Mouse (Mus musculus) testis, adult 2 months (tissue): ENCODE measurements around the gene E2f1. TPM values are rescaled to one million over a fixed set of nuclear protein-coding genes. Genes with fewer than 3 reads are reported as not detected.

Experiments
- H3K27ac ChIP-seq: fragments of 200-500 bp; 2 replicates; pipeline ENCODE4 v1.5.1; 2012; ENCODE audit warnings: low read depth, low read length; ENCODE audit not compliant: control insufficient read depth, insufficient read depth
- H3K27me3 ChIP-seq: fragments of 200-500 bp; 2 replicates; pipeline ENCODE4 v1.6.1; 2012; ENCODE audit warnings: mild to moderate bottlenecking, low read length, moderate library complexity; ENCODE audit not compliant: control insufficient read depth, insufficient read depth
- H3K36me3 ChIP-seq: fragments of 200-500 bp; 2 replicates; pipeline ENCODE4 v1.6.1; 2012; ENCODE audit warnings: mild to moderate bottlenecking, low read length; ENCODE audit not compliant: control insufficient read depth, insufficient read depth
- H3K4me1 ChIP-seq: fragments of 200-500 bp; 2 replicates; pipeline ENCODE4 v1.6.1; 2012; ENCODE audit warnings: low read length; ENCODE audit not compliant: control insufficient read depth, insufficient read depth
- H3K4me3 ChIP-seq: fragments of 200-500 bp; 2 replicates; pipeline ENCODE4 v1.5.1; 2012; ENCODE audit warnings: low read depth, mild to moderate bottlenecking, low read length, moderate library complexity, mixed read lengths; ENCODE audit not compliant: control insufficient read depth
- CTCF ChIP-seq: fragments of 200-500 bp; IDR thresholded peaks from 2 replicates; pipeline ENCODE4 v1.5.1; 2012; ENCODE audit warnings: low read depth, mild to moderate bottlenecking, inconsistent platforms, low read length, moderate library complexity; ENCODE audit not compliant: control insufficient read depth, insufficient read depth, insufficient replicate concordance
- POLR2A ChIP-seq: fragments of 200-500 bp; IDR thresholded peaks from 2 replicates; pipeline ENCODE4 v1.6.1; 2012; ENCODE audit warnings: low read depth, mild to moderate bottlenecking, inconsistent platforms, low read length, moderate library complexity; ENCODE audit not compliant: control insufficient read depth
- polyA plus RNA-seq: library from polyadenylated mRNA; depleted of rRNA; stranded (reverse); fragments of >200 nt; gene quantifications from 2 replicates; pipeline ENCODE4 v1.2.3, GENCODE M21; 2012

E2f1 gene
- polyA plus RNA-seq, 1 experiment: 5.9 TPM

DNA sequence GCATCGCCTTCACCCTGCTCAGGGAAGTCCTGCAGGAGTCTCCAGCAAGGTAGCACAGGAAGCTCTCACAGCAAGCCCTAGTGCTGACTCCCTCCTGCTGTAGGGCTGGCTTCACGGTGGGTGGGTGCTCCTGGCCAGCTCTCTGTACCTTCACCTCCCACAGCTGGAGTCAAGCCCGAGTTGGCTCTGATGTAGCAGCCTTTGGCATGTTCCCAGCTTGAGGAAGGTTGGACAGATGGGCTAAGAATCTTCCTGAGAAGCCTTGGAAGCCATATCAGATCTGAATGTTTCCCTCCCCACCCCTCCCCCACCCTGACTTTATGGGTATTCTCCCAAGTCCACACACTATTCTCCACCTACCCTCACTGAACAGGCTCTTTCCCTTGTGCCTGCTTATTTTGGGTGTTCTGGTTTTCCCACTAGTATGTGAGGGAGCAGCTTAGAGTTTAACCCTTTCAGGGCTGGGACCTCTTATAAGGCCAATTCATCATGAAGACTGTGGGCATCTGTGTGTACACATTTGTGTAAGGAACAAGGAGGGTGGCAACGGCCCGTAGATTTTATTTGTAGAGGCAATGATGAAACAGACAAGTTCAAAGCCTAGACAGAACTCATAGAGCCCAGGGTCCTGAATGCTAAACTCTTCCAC, 12.4 kb downstream of the E2f1 start:
- H3K27me3 ChIP-seq: no peaks in the 10 kb centered on the region
- no peak overlapping the region for H3K4me3 ChIP-seq
- TF ChIP-seq CTCF (no peak), POLR2A (no peak)
- peaks cover 25% of the 10 kb centered on the region for H3K4me1 ChIP-seq
- no peak overlapping the region for H3K27ac ChIP-seq
- H3K36me3 ChIP-seq: no peaks in the 10 kb centered on the region

DNA sequence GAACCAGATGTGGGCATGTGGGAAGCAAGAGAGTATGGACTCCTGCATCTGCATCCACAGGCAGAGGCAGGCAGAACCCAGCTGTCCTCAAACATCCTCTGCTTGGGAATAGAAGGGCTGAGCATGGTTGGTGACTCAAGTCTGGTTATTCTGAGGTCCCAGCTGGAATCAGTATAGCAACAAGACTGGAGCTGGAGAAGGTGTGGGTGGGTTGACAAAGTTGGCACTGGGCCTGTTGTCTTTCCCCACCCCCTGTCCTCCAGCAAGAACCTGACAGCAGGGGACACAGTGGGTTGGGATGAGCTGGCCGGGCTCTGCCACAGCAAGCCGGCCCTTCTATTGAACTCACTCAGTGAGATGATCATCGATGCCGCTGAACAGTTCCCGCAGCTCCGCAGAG, 14.5 kb downstream of the E2f1 start:
- TF ChIP-seq CTCF: no peak
- no peak for TF ChIP-seq POLR2A

DNA sequence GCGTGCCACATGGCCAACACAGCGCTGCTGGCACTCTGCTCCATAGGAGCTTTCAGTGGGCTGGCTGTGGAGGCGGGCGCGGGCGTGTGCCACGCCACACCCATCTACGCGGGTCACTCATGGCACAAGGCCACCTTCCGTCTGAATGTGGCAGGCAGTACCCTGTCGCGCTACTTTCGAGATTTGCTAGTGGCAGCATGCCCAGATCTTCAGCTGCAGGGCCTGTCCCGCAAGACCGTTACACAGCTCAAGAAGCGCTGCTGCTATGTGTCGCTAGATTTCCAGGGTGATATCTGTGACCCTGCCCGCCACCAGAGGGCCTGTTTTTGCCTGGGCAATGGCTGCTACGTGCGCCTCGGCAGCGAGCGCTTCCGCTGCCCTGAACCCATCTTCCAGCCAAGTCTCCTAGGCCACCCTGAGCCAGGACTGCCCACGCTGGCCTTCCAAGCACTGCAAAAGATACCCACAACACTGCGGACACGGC, 17.2 kb downstream of the E2f1 start:
- H3K27me3 ChIP-seq: no peaks in the 10 kb centered on the region
- peaks cover 19% of the 10 kb centered on the region for H3K4me1 ChIP-seq
- TF ChIP-seq CTCF (no peak; the same call in 1 of the 2 replicates), POLR2A (no peak)
- H3K4me3 ChIP-seq: peak overlapping the region; percentile 93
- H3K36me3 ChIP-seq: no peaks in the 10 kb centered on the region
- peak overlapping the region; percentile 0; the same call in 1 of the 2 replicates for H3K27ac ChIP-seq

More for the DNA sequence above, 14.5 kb downstream of the E2f1 start:
- Histone ChIP-seq H3K4me1 (peaks cover 26% of the 10 kb centered on the region), H3K27ac (no peak overlapping the region), H3K27me3 (no peaks in the 10 kb centered on the region), H3K4me3 (0 out of 2 replicates have a peak overlapping the region, but pooled peaks have one; percentile 6), H3K36me3 (no peaks in the 10 kb centered on the region)

DNA sequence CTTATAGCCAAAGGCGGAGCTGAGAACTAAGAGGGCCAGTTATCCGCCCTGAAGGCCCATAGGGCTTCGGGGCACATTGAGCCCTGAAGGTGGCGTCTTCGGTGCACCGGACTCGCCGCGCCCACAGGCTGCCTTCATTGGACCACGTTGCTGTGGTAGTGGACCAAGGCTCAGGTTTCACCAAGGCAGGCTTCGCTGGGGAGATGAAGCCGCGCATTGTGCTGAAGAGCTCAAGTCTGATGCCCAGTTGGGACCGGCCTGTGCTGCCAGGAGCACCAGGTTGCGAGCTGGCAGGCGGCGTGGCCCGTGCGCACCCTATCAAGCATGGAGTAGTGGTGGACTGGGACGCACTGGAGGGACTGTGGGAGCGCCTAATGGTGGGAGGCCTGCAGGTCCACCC, 17.8 kb downstream of the E2f1 start:
- Histone ChIP-seq H3K27me3 (no peaks in the 10 kb centered on the region), H3K36me3 (no peaks in the 10 kb centered on the region), H3K4me1 (peaks cover 16% of the 10 kb centered on the region), H3K4me3 (peak overlapping the region; percentile 93), H3K27ac (peak overlapping the region; percentile 34)
- no peak for TF ChIP-seq POLR2A
- TF ChIP-seq CTCF: no peak

DNA sequence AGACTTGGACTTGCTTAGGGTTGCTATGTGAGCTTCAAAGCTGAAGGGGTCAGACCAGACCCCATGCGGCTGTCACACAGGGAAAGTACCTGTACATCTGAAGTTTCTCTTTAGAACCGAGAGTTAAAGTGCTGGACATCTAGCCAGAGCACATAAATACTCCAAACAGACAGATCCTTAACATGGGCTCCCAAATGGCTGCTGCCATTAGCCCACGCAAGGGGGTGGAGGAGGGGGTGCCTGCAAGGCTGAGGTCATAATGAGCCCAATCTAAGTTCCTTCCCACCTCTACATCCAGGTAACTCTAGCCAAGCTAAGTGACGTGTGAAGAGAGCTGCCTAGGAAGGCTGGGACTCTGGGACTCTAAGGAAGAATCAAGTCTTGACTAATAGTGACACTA, 18.2 kb downstream of the E2f1 start, which contains the start of gene Actl10:
Gene Actl10 (plus strand): TSS at position 301 of the 400 bp plus-strand sequence.
- Histone ChIP-seq H3K4me1 (peaks cover 13% of the 10 kb centered on the region), H3K4me3 (peak within 1 kb of the TSS; percentile 93), H3K27me3 (no peaks in the 10 kb centered on the region), H3K27ac (peak within 1 kb of the TSS; percentile 34), H3K36me3 (no peaks in the 10 kb centered on the region)
- no peak for TF ChIP-seq CTCF
- peak; percentile 70; the same call in 1 of the 2 replicates for TF ChIP-seq POLR2A

DNA sequence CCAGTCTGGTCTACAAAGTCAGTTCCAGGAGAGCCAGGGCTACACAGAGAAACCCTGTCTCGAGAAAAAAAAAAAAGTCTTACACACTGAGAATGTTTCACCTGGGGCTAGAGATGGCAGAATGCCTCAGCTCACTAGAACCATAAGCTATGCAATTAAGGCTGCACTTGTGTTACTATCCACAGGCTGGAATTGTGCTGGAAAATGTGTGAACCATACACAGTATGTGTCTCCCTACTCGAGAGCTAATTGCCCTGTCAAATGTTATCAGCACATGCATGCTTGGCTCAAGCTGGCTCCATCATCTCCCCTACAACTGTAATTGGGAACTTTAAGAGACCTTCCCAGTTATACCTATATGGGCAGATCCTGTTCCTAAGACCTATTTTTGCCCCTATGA, 18.8 kb downstream of the E2f1 start:
- peak overlapping the region; percentile 93 for H3K4me3 ChIP-seq
- no peaks in the 10 kb centered on the region for H3K36me3 ChIP-seq
- no peak overlapping the region for H3K27ac ChIP-seq
- H3K4me1 ChIP-seq: peaks cover 13% of the 10 kb centered on the region
- no peak for TF ChIP-seq CTCF
- TF ChIP-seq POLR2A: no peak
- no peaks in the 10 kb centered on the region for H3K27me3 ChIP-seq

DNA sequence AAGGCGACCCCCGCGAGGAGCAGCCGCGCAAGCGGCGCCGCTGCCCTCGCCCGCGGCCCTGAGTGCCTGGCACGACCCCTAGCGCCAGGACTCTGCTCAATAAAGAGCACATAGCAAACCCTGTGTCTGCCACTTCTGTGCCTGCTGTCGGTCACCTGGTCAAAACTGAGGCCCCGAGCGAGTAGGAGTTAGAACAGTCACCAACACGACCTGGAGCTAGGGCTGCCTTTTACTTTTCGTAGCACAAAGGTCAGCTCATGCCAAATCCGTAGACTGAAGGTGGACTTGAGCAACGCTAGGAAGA, 19.9 kb downstream of the E2f1 start:
- peaks cover 13% of the 10 kb centered on the region for H3K4me1 ChIP-seq
- H3K4me3 ChIP-seq: peak overlapping the region; percentile 93
- H3K27ac ChIP-seq: no peak overlapping the region; the same call in 1 of the 2 replicates
- H3K27me3 ChIP-seq: no peaks in the 10 kb centered on the region
- H3K36me3 ChIP-seq: no peaks in the 10 kb centered on the region
- TF ChIP-seq CTCF (no peak), POLR2A (peak; percentile 7; the same call in 1 of the 2 replicates)
